Mouse (Mus musculus) forebrain, embryonic 12.5 days (tissue): ENCODE measurements around the gene Dnajb8. TPM values are rescaled to one million over a fixed set of nuclear protein-coding genes. Genes with fewer than 3 reads are reported as not detected.

Experiments used
- ATAC-seq: fragments of 200-750 bp; cut with Nextera tagmentation; 2 replicates; pipeline ENCODE4 v1.8.0; 2017; ENCODE audit warnings: moderate TSS enrichment; ENCODE audit not compliant: low FRiP score
- H3K27ac ChIP-seq: fragments of 300-500 bp; sonication (generic); 2 replicates; pipeline ENCODE4 v1.5.1; 2016; ENCODE audit warnings: mild to moderate bottlenecking
- H3K27me3 ChIP-seq: fragments of 300-500 bp; sonication (generic); 2 replicates; pipeline ENCODE4 v1.6.1; 2016; ENCODE audit warnings: mild to moderate bottlenecking
- H3K36me3 ChIP-seq: fragments of 300-500 bp; sonication (generic); replicated peaks from 2 replicates; pipeline ENCODE4 v1.6.1; 2016; ENCODE audit warnings: mild to moderate bottlenecking
- H3K4me1 ChIP-seq: fragments of 300-500 bp; sonication (generic); 2 replicates; pipeline ENCODE4 v1.6.1; 2016
- H3K4me2 ChIP-seq: fragments of 300-500 bp; sonication (generic); 2 replicates; pipeline ENCODE4 v1.6.1; 2016; ENCODE audit warnings: mild to moderate bottlenecking, moderate library complexity
- H3K4me3 ChIP-seq: fragments of 300-500 bp; sonication (generic); replicated peaks from 2 replicates; pipeline ENCODE4 v1.5.1; 2016; ENCODE audit warnings: mild to moderate bottlenecking
- H3K9ac ChIP-seq: fragments of 300-500 bp; sonication (generic); 2 replicates; pipeline ENCODE4 v1.6.1; 2016; ENCODE audit warnings: mild to moderate bottlenecking
- H3K9me3 ChIP-seq: fragments of 300-500 bp; sonication (generic); 2 replicates; pipeline ENCODE4 v1.6.1; 2016
- WGBS: fragments of 180-500 bp; shearing (Covaris S2); methylation state at CpG from one replicate; pipeline ENCODE4 v1.1.7; 2016; 5-methylcytosine and 5-hydroxymethylcytosine counted together
- polyA plus RNA-seq: library from polyadenylated mRNA; unstranded; fragments of >200 nt; fragmentation: Nextera tagmentation; extraction: Ambion mirVana; gene quantifications from 2 replicates; pipeline ENCODE4 v1.2.1, GENCODE M21; 2016

Gene Dnajb8
- polyA plus RNA-seq, 1 experiment from 2014 or later: not detected

DNA sequence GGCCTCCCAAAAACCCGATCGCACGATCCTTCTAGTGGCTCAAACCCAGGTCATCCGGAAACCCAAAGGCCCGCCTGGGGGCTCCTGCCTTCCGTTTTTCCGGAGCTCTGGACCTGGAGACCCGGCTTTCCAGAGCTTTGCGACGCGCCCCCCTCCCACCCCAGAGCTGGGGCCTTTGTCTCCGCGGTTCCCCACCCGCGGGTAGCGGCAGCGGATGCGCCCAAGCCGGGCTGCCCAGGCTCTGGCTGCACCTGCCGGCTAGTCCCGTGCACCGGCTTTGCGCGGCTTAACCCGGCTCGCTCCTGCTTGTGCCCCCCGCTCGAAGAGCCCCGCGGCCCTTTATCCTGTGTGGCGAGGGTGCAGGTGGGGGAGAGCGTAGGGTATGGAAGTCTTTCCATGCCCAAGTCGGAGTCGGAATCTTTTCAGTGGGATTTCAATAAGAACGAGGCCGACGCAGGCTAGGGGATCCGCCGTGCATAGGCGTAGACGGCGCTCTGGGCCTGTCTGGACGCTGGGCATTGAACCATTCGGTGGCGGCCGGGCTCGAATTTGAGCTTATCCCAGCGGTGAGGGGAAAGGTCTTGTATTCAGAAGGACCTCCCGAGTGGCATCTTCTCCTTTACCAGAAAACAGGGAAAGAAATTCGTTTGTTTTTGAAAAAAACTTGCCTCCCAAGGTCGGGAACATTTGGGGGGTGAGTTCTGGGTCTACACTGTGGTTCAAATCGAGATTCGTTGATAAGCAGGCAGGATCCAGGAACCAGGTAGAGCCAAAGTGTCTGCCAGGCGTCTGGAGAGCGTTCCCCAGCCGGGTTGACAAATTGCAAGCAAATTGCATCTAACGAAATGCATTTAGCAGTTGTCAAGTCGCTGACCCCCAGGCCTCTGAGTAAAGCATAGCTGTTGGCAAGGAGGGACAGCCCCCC, 27.8 kb upstream of the Dnajb8 start:
- ATAC-seq: no peak
- H3K4me2 ChIP-seq: peak overlapping the region; percentile 54
- H3K27ac ChIP-seq: 0 out of 2 replicates have a peak overlapping the region, but pooled peaks have one; percentile 25
- H3K27me3 ChIP-seq: peaks cover 100% of the 10 kb centered on the region
- H3K4me3 ChIP-seq: peak overlapping the region; percentile 37
- H3K9me3 ChIP-seq: no peaks in the 10 kb centered on the region
- peaks cover 55% of the 10 kb centered on the region for H3K4me1 ChIP-seq
- no peaks in the 10 kb centered on the region for H3K36me3 ChIP-seq
- H3K9ac ChIP-seq: peak overlapping the region; percentile 48
- WGBS: under 1% methylated on average over 58 of the region's 58 CpGs

DNA sequence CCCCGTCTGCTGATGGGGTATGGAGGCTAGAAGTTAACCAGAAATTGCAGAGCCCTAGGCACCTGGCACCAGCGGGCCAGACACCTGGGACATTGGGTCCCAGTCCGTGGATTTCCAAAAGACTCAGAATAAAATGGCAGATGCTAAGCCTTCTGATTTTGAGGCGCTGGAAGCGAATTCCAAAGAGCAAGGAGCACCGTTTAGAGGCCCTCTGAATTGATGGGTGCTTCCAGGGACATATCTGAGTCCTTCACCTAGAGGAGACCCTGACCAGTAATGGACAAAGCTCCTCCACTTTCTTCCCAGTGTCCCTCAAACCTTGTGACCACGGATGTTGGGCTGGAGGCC, 27.1 kb upstream of the Dnajb8 start:
- Histone ChIP-seq H3K27me3 (peaks cover 100% of the 10 kb centered on the region), H3K9me3 (no peaks in the 10 kb centered on the region), H3K4me2 (no peak overlapping the region), H3K36me3 (no peaks in the 10 kb centered on the region), H3K4me1 (peaks cover 57% of the 10 kb centered on the region), H3K9ac (no peak overlapping the region), H3K4me3 (0 out of 2 replicates have a peak overlapping the region, but pooled peaks have one; percentile 37), H3K27ac (no peak overlapping the region)
- ATAC-seq: no peak
- WGBS: 2% methylated on average over 7 of the region's 7 CpGs

DNA sequence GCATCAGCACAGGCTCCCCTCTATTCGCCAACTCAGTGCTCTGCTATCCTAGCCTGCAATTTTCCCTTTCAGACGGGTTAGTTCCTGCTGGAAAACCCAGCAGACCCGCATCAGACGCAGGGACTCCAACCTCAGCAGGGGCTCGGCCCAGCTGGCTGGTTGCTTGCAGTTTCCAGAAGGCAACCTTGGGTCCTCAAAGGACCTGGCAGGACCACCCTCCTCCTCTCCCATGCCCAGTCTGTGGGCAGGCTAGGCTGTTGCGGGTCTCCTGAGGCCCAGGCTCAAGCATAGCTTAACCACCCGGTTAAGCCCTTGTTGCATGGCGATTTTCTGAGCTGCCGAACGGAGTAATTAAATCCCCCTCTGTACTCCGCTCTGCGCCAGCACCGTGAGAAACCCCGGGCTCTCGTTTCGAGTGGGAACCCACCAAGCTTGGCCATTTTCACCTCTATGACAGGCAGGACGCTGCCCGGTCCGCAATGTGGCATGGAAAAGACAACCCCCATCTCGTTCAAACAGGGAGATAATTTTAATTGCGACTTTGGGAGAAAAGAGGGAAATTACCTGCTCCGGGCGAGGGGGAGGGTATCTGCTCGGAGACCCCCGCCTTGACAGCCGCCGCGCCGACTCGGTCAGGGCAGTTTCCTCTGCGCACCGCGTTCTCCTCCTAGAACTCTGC, 25.9 kb upstream of the Dnajb8 start:
- Histone ChIP-seq H3K4me3 (peak overlapping the region; percentile 40), H3K4me1 (peaks cover 50% of the 10 kb centered on the region), H3K27me3 (peaks cover 100% of the 10 kb centered on the region), H3K36me3 (no peaks in the 10 kb centered on the region), H3K9me3 (no peaks in the 10 kb centered on the region), H3K4me2 (peak overlapping the region; percentile 58), H3K9ac (0 out of 2 replicates have a peak overlapping the region, but pooled peaks have one; percentile 21), H3K27ac (no peak overlapping the region)
- under 1% methylated on average over 33 of the region's 33 CpGs for WGBS
- ATAC-seq: no peak

DNA sequence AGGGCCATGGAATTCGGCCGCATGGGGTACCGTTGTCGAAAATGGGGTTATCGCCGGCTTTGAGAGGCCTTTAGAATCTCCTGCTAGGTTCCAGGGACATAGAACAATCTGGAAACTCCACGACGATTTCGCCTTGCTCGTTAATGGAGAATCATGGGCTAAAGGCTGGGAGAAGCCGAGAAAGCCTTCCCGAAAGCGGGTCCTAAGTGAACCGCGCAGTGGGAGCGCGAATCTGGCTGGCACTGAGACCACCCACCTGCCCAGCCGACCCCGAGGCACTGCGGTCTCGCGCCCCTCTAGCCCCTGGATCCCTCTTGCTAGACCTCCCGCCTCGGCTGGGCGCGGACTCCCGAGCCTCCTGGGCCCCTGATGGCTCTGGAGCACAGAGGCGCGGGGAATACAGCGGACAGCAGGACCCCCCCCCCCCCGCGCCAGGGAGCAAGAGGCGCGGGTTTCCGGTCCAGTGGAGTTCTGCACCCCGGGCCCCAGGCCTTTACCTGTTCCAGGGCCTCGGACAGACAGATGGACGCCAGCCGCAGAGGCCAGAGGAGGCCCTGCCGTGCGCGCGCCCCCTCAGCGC, 25.2 kb upstream of the Dnajb8 start:
- peak overlapping the region; percentile 58 for H3K4me2 ChIP-seq
- H3K36me3 ChIP-seq: no peaks in the 10 kb centered on the region
- under 1% methylated on average over 41 of the region's 44 CpGs for WGBS
- 0 out of 2 replicates have a peak overlapping the region, but pooled peaks have one; percentile 21 for H3K9ac ChIP-seq
- peaks cover 100% of the 10 kb centered on the region for H3K27me3 ChIP-seq
- H3K4me1 ChIP-seq: peaks cover 50% of the 10 kb centered on the region
- H3K9me3 ChIP-seq: no peaks in the 10 kb centered on the region
- H3K27ac ChIP-seq: no peak overlapping the region
- H3K4me3 ChIP-seq: peak overlapping the region; percentile 40
- no peak for ATAC-seq

DNA sequence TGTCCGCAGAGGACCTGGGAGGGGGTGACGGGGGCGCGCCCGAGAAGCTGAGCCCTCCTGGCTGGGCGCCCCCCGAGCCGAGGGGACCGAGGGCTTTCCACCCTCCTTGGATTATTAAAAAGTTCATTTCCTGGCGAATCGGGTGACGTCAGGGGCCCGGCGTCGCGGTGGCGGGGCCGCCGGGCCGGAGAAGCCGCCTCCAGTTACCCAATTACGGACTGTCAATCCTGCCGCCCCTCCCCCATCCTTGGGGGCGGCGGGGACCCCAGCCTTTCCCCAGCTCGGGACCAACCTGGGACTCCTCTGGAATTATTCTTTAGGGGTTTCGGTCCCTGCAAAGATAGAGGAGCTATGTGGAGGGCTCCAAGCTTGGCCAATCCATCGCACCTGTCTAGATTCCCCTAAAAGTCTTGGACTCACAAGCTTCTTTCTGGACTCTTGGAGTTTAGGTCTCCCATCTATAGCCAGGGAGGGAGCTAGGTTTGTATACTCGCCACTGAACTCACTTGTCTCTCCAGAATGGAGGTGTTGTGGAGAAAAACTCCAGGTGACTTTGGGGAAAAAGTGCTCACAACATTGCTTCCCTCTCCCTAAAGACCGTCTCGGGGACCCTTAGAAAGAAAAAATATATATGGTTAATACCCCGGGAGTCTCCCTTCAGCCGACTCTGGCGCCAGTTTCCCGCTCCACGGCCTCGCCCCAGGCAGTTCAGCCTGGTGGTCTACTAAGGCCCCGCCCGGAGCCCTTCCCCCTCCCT, 24.6 kb upstream of the Dnajb8 start:
- no peaks in the 10 kb centered on the region for H3K36me3 ChIP-seq
- H3K4me1 ChIP-seq: peaks cover 50% of the 10 kb centered on the region
- ATAC-seq: no peak
- under 1% methylated on average over 39 of the region's 39 CpGs for WGBS
- no peaks in the 10 kb centered on the region for H3K9me3 ChIP-seq
- H3K27ac ChIP-seq: no peak overlapping the region
- 0 out of 2 replicates have a peak overlapping the region, but pooled peaks have one; percentile 21 for H3K9ac ChIP-seq
- H3K27me3 ChIP-seq: peaks cover 100% of the 10 kb centered on the region
- H3K4me3 ChIP-seq: peak overlapping the region; percentile 40
- peak overlapping the region; percentile 63 for H3K4me2 ChIP-seq

DNA sequence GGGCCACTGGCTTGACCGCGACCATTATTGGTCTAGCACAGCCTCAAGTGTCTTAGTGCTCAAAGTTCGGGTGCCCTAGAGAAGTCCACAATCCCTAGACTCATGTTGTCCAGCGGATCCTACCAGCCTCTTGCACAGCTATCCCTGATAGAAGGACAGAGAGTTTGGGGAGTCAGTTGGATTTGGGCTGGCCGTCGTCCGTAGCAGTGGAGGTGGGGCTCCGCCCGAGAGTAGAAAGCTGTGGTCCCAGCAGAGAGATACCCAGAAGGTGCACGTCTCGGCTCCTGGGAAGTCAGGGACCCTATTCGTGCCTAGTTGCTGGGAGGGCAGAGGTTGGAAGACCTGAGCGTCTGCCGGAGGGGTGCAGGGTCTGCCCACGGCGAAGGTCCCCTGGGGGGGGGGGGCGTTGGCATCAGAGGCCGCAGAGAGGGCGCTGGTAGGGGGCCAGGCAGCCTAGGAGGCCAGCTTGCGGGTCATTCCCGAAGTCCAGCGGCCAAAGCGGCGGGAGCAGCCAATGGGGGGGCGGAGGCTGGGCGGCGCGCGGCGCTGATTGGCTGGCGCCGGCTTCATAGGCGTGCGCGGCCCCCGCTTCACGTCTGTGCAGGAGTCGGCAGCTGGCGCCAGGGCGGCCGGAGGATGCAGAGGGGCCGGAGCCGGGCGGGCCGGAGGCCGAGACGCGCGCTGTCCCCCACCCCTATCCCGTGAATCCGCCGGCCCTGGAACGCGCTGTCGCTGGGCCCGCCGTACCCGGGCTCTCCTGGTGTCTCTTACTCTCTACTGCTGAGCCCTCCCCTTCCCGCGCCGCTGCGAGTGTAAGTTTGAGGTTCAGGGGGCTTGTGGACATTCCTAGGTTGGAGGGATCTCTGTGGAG, 23.8 kb upstream of the Dnajb8 start:
- Histone ChIP-seq H3K9ac (peak overlapping the region; percentile 30; the same call in 1 of the 2 replicates), H3K4me1 (peaks cover 49% of the 10 kb centered on the region), H3K9me3 (no peaks in the 10 kb centered on the region), H3K4me3 (peak overlapping the region; percentile 40), H3K27me3 (peaks cover 100% of the 10 kb centered on the region), H3K27ac (no peak overlapping the region), H3K36me3 (no peaks in the 10 kb centered on the region), H3K4me2 (peak overlapping the region; percentile 63)
- WGBS: under 1% methylated on average over 58 of the region's 62 CpGs
- peak; percentile 53; the same call in 1 of the 2 replicates for ATAC-seq

DNA sequence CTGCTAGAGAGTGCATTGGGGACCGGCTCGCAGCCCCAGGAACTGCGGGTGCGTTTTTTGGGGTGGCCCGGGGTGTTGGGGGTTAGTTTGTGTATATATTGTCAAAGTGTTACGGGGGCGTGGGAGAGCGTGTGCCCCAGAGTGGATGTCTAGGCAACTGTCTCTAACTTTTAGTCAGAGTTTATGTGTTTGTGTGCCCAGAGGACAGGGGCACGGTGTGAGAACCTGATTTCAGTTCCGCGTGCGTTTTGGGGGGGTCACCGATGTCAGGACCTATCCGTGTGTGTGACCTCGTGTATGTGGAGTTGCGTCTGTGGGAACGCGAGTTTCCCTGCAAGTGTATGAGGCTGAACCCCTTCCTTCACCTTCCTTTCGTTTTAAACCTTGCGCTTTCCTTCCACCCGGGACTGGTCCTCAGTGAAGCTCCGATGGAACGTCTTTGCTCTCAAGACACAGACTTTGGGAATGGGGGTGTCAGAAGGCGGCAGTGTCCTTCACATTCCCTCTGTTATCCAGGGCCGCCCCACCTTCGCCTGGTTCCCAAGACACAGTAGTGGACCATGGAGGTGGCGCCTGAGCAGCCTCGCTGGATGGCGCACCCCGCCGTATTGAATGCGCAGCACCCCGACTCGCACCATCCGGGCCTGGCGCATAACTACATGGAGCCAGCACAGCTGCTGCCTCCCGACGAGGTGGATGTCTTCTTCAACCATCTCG, 22.9 kb upstream of the Dnajb8 start:
- H3K4me2 ChIP-seq: peak overlapping the region; percentile 63
- peaks cover 100% of the 10 kb centered on the region for H3K27me3 ChIP-seq
- H3K4me1 ChIP-seq: peaks cover 41% of the 10 kb centered on the region
- ATAC-seq: no peak
- H3K4me3 ChIP-seq: peak overlapping the region; percentile 40
- peak overlapping the region; percentile 30; the same call in 1 of the 2 replicates for H3K9ac ChIP-seq
- H3K36me3 ChIP-seq: no peaks in the 10 kb centered on the region
- 1% methylated on average over 39 of the region's 39 CpGs for WGBS
- H3K27ac ChIP-seq: no peak overlapping the region
- no peaks in the 10 kb centered on the region for H3K9me3 ChIP-seq

DNA sequence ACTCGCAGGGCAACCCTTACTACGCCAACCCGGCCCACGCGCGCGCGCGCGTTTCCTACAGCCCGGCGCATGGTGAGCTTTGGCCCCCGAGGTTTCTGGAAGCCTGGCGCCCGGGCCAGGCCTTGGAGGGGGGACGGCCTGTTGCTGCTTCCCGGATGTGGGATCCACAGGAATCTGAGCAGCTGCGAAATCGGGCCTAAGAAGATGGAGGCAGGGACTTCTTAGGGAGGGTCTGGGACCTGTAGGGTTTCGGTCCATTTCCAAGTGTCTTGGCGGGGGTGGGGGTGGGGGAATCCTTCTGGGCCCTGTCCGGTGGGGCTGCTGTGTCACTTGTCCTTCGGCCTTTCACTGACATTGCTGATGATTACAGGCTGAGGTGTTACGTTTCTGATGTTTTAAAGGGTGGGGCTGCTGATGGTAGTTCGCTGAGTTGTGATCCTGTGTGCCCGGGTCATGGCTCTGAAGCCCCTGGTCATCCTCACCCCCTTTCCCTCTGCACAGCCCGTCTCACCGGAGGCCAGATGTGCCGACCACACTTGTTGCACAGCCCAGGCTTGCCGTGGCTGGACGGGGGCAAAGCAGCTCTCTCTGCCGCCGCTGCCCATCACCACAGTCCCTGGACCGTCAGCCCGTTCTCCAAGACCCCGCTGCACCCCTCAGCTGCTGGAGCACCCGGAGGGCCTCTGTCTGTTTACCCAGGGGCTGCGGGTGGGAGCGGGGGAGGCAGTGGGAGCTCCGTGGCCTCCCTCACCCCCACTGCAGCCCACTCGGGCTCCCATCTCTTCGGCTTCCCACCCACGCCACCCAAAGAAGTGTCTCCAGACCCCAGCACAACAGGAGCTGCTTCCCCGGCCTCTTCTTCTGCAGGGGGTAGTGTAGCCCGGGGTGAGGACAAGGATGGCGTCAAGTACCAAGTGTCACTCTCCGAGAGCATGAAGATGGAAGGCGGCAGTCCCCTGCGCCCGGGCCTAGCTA, 22.1 kb upstream of the Dnajb8 start:
- H3K27me3 ChIP-seq: peaks cover 100% of the 10 kb centered on the region
- peaks cover 43% of the 10 kb centered on the region for H3K4me1 ChIP-seq
- no peaks in the 10 kb centered on the region for H3K9me3 ChIP-seq
- no peak overlapping the region for H3K27ac ChIP-seq
- ATAC-seq: no peak
- H3K36me3 ChIP-seq: no peaks in the 10 kb centered on the region
- H3K4me2 ChIP-seq: peak overlapping the region; percentile 63
- 1% methylated on average over 49 of the region's 50 CpGs for WGBS
- peak overlapping the region; percentile 40 for H3K4me3 ChIP-seq
- H3K9ac ChIP-seq: no peak overlapping the region

DNA sequence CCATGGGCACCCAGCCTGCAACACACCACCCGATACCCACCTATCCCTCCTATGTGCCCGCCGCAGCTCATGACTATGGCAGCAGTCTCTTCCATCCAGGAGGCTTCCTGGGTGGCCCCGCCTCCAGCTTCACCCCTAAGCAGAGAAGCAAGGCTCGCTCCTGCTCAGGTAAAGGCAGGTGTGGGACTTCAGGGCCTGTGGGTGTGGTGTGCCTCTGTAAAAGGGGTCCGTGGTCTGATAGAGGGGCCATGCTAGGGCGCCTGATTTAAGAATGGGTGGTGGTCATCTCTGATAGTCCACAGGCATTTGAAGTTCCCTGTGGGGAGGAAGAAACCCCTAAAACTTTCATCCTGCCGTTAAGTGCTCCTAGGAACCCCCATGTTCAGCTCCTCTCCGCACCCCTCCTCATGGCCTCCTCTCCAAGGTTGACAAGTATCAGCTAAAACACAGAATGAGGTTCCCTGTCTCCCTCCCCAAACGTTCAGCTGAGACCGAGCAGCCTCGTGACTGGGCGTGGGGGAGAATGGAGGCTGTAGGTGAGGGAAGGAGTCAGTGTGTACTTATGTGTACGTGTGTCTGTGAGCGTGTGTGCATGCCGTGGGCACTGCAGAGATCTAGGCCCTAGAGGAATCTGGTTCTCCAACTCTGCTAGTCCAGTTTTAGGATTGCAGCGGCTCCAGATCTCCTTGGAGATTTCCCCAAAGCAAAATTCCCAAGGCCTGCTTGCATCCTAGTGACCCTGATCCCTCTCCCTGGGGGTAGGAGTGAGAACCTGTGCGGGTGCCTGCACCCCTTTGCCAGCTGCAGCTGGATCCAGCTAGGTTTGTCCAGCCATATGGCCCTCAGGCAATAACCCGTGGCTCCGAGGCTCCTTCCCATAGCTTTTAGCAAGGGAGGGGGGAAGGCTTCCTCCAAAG, 21.1 kb upstream of the Dnajb8 start:
- no peak for ATAC-seq
- no peaks in the 10 kb centered on the region for H3K36me3 ChIP-seq
- peaks cover 43% of the 10 kb centered on the region for H3K4me1 ChIP-seq
- H3K27ac ChIP-seq: no peak overlapping the region
- peak overlapping the region; percentile 40; the same call in 1 of the 2 replicates for H3K4me3 ChIP-seq
- H3K4me2 ChIP-seq: no peak overlapping the region
- WGBS: 4% methylated on average over 20 of the region's 20 CpGs
- H3K27me3 ChIP-seq: peaks cover 99% of the 10 kb centered on the region
- H3K9ac ChIP-seq: no peak overlapping the region
- H3K9me3 ChIP-seq: no peaks in the 10 kb centered on the region
